Mouse (Mus musculus) heart, postnatal 36 days (tissue): ENCODE data around the gene Pde4dip. TPM values are rescaled to one million over a fixed set of nuclear protein-coding genes. Genes with fewer than 3 reads are reported as not detected.

Experiments
- DNase-seq, 2 experiments: peaks; one replicate each; pipeline ENCODE4 v3.0.0; 2021 to 2022
- intact Hi-C: fragments of 180-260 bp; cut with DNase I; formaldehyde crosslinking; loops from one replicate; pipeline ENCODE4 v1.15.1; 2025
- total RNA-seq, 2 experiments: library from RNA; stranded (reverse); gene quantifications; 2 replicates each; pipeline ENCODE4 v1.2.3; 2021

The Pde4dip gene
- 1,000 to 10,000 TPM; 1,777 to 1,954 TPM for total RNA-seq

- DNase-seq, result peak; percentile 13 to 19
- intact Hi-C loops, result no loop called here
These were observed at the start of gene Pde4dip for GRCm38 (mm10) chr3:97888168-97888901. Gene Pde4dip (minus strand): TSS chr3:97888707.

GRCm38 (mm10) chr3:97937945-97938266 is 49.4 kb upstream of the Pde4dip start:
- no peak for DNase-seq
- intact Hi-C loops, result no loop called here

- intact Hi-C loops, result no loop called here
- no peak for DNase-seq
These were observed 48.8 kb upstream of the Pde4dip start for GRCm38 (mm10) chr3:97937068-97937944.

DNA sequence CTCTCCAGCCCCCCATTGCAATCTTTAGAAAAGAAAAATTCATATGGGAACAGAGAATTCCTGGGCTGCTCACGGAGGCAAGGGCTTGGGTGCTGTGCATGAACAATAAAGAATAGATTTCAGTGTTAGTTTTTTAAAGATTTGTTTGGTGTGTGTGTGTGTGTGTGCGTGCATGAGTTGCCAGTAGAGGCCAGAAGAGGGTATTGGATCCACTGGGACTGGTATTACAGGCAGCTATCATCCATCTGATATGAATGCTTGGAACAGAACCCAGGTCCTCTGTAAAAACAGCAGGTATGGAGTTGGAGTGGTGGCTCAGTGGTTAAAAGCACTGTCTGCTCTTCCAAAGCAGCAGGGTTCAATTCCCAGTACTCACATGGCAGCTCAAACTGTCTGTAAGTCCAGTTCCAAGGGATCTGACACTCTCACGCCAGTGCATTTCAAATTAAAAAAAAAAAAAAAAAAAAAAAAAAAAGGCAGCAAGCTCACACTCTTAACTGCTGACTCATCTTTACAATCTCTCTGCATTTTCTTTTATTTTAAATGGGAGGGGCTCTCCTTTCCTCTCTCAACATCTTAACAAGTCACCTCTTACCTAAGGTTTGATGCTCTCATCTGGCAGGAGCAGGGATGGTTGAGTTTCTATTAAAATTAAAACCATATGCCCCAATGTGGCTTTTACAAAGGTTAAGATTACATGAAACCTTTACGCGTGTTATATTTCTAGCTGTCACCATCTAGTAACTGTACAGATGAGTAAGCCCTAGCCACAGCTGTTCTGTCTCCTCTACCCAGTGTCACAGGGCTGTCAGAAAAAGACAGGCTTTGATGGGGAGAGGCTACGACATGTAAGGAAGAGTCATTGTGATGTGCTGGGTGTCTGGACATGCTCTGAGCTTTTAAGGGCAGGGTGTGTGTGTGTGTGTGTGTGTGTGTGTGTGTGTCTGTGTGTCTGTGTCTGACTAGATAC is 46.1 kb upstream of the Pde4dip start:
- intact Hi-C loops, result no loop called here
- DNase-seq, result no peak

GRCm38 (mm10) chr3:97933811-97934210 is 45.3 kb upstream of the Pde4dip start:
- DNase-seq, result no peak

DNA sequence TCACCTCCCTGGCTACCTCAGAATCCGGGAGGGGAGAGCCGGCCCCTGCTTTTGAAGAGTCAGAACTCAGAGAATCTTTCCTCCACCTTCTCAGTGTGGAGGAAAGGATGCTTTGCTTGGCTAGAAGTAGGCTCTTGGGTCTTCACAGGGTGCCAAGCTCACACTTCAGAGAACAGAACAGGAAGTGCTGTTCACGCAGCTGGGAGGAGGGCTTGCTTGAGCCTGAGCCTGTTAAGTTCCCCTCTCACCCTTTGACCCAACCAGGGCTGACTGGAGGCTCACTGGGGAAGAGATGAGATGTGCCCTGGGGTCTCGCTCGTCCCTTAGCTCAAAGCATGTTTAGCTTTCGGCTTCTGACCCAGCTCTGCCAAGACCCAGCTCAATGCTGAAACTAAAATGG is 44.7 kb upstream of the Pde4dip start:
- DNase-seq, result no peak

More at GRCm38 (mm10) chr3:97933811-97934210, 45.3 kb upstream of the Pde4dip start:
- intact Hi-C loops, result no loop called here

GRCm38 (mm10) chr3:97932771-97933170 is 44.3 kb upstream of the Pde4dip start:
- no peak for DNase-seq
- intact Hi-C loops, result no loop called here

More for the DNA sequence above, 44.7 kb upstream of the Pde4dip start:
- intact Hi-C loops, result no loop called here

GRCm38 (mm10) chr3:97932131-97932530 is 43.6 kb upstream of the Pde4dip start:
- DNase-seq, result peak; percentile 15 to 18
- intact Hi-C loops, result no loop called here

GRCm38 (mm10) chr3:97931310-97931885 is 42.9 kb upstream of the Pde4dip start:
- intact Hi-C loops, result no loop called here
- DNase-seq, result no peak

DNA sequence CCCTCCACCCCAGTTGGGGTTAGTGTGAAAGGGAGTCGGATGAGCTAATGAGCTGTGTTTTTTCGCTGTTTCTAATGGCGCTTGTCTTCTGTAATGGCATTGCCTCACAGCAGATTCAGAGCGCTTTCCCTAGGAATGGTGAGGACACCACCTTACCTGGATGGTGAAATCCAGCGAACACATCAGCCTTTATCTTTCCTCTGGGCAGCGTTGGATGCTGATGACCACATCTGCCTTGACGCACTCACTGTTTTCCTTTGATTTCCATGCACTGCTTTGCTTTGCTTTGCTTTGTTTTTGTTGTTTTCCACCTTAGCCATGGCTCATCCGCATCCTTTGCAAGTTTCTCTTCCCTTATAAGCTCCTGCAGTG is 42.3 kb upstream of the Pde4dip start:
- intact Hi-C loops, result no loop called here
- DNase-seq, result no peak

GRCm38 (mm10) chr3:97930141-97930786 is 41.8 kb upstream of the Pde4dip start:
- DNase-seq, result no peak
- intact Hi-C loops, result no loop called here

- intact Hi-C loops, result loop anchor here (1.0 to 5.0 kb wide), 5 partner anchors 112 to 383 kb away; no protein-coding TSS in a partner anchor
- DNase-seq, result peak; percentile 74 to 79
These were observed 40.7 kb upstream of the Pde4dip start for GRCm38 (mm10) chr3:97928968-97929858.

DNA sequence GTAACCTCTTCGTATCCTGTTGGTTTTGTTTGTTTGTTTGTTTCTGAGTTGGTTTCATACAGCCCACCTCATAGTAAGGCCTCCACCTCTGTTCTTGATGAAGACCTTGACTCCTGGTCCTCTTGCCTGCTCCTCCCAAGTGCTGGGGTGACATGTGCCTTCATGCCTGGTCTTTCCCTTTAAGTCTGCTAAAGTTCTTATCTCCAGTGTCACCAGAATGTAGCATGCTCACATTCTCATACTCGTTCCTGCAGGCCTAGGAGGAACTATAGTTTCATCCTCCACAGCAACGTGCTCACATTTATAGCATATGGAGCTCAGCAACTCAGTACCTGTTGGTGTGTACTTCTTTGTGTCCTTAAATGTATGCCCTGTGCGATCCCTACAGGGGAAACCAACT is 38.8 kb upstream of the Pde4dip start:
- no peak for DNase-seq
- intact Hi-C loops, result loop anchor here (5.0 kb wide), 3 partner anchors 180 to 385 kb away; no protein-coding TSS in a partner anchor

GRCm38 (mm10) chr3:97925246-97925645 is 36.7 kb upstream of the Pde4dip start:
- intact Hi-C loops, result loop anchor here (5.0 kb wide), 3 partner anchors 182 to 387 kb away; no protein-coding TSS in a partner anchor
- DNase-seq, result no peak

GRCm38 (mm10) chr3:97918885-97919550 is 30.5 kb upstream of the Pde4dip start:
- DNase-seq, result no peak
- intact Hi-C loops, result no loop called here

DNA sequence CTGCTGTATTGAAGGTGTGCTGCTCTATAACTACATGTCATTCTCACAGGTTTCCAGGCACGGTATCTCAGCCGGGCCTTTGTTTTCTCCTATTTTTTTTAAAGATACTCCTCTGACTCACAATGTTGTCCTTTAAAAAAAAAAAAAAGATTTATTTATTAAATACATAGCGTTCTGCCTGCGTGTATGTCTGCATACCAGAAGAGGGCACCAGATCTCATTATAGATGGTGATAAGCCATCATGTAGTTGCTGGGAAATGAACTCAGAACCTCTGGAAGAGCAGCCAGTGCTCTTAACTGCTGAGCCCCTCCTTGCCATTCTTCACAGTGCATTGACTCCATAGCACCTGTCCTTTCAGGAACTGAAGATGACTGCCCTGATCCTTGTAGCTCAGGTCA is 26.6 kb upstream of the Pde4dip start:
- intact Hi-C loops, result no loop called here

GRCm38 (mm10) chr3:97911093-97911492 is 22.6 kb upstream of the Pde4dip start:
- intact Hi-C loops, result no loop called here
- no peak for DNase-seq

More for the DNA sequence above, 26.6 kb upstream of the Pde4dip start:
- DNase-seq, result no peak

DNA sequence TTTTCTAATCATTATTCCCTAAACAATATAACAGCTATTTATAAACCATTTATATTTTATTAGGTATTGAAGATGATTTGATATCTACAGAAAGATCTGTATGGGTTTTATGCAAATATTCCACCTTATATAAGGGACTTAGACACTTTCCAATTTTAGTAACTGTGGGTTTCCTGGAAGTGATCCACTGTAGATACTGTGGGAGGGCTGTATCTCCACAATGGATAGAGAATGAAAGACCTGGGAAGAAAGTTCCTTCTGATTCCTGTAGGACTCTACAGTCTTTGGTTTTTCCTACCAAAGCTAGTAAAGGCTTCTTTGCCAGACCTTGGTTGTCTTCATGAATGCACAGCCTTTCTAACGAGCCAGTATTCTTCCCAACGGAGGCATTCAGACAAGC is 21.2 kb upstream of the Pde4dip start:
- intact Hi-C loops, result no loop called here
- no peak for DNase-seq
